Mouse (Mus musculus) heart, adult 9 months (tissue): ENCODE measurements around the gene Garnl3.
"Not testable (repeated sequence)": the region's sequence is repeated elsewhere in the genome, so short reads cannot be mapped to it uniquely, and the experiment has no call there.

Experiments
- DNase-seq, 2 experiments: peaks; one replicate each; pipeline ENCODE4 v3.0.0; 2022; ENCODE audit warnings: low spot score in 2 of 2

Gene Garnl3

GRCm38 (mm10) chr2:33025040-33025439 lies 106.4 kb downstream of the Garnl3 start:
- DNase-seq, result peak; percentile 18 to 47

DNA sequence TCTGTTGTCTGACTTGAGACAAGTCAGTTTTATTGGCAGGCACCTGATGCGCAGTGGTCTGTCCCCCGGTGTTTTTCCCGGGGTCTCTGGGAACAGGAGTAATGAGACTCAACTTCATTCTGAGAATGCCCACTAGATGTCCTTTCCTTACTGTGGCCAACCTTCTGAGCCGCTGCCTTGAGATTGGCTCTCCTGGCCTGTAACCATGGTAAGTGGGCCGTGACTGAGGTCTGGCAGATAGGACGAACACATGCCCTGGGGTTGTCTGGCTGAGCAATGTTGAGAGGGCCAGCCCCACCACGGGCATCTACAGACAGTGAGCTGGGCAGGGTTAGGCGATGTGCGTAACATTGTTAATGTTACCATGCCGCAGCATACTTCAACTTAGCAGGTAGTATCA lies 106.9 kb downstream of the Garnl3 start:
- DNase-seq, result peak; percentile 21 to 27

DNA sequence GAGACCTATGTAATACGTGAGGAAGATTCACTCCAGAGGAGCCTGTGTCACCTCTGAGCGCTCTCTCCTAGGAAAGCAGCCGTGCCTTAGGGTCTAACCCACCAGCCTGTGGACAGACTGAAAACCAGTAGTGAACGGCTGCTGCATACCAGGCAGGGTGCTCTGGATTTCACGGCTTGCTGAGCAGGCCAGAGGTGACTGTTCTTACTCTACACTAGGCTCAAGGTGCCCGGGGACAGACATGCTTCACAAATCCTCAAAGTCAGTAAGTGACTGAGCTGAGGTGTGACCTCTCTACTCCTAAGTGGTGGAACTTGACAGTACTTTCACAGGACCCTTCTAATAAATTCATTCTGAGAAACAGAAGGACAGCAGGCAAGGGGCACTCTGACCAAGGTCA lies 108.6 kb downstream of the Garnl3 start:
- DNase-seq, result no peak

DNA sequence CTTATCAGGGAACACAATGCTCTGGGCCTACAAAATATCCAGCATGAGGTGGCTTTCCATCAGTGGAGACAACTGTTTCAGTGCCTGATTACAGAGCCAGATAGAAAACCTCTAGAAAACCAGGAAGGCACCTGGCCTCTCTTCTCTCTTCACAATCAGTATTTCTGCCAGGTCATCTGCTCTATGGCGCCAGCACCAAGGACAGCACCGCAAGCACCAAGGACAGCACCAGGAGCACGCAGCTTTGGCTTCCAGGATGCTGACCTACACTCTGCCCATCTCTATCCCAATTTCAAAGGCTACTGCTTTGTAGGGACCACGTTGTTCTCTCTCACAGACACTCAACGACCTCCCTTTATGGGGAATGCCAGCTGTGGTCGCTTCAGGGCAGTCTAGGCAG lies 113.4 kb downstream of the Garnl3 start:
- peak in 1 of 2 experiments; percentile 41 for DNase-seq

DNA sequence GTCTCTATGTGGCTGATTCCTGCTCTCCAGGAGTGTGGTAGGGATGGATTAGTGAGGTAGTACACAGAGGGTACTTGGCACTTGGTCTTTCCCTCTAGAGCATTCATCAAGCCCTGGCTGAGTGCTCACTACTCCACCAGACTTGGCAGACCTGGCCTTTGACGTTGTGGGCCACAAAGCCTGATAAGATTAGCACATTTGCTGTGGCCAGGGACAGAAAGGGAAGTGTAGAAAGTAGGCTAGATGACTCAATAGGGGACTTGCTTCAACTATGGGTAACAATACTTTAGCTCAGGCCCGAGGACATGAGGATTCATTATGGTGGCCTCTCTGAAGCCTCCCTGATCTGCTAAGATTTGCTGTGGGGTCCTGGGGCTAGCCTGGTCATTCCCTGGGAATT lies 114.3 kb downstream of the Garnl3 start:
- no peak for DNase-seq

DNA sequence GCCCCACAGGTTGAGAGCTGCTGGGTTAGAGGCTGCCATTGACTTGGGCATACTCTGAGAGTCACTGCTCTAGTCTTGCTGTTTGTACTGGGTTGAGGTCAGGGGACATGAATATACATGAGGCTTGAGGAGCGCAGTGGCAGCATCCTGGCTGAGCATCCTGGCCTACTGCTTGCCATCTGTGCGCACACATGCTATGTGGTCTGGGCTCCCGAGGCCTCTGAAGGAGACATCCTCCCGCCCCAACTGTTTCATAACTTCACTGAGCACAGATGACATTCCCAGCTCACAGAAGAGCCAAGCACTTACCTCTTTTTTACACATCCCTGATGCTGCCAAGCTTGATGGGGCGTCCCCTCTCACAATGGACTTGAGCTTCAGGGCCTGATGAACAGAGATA lies 116.6 kb downstream of the Garnl3 start:
- no peak for DNase-seq

DNA sequence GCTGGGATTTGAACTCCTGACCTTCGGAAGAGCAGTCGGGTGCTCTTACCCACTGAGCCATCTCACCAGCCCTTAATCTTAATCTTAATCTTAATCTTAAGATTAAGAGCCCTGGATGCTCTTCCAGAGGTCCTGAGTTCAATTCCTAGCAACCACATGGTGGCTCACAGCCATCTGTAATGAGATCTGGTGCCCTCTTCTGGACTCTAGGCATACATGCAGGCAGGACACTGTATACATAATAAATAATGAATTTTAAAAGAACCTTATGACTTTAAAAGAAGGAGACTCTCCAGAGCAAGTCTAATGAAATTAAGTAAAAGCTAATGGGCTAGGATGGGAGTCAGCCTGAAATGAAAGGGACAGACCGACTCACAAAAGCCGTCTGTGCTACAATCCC lies 122.4 kb downstream of the Garnl3 start:
- not testable (repeated sequence) for DNase-seq

- no peak for DNase-seq
Observed at GRCm38 (mm10) chr2:33005041-33005440, 126.4 kb downstream of the Garnl3 start.

DNA sequence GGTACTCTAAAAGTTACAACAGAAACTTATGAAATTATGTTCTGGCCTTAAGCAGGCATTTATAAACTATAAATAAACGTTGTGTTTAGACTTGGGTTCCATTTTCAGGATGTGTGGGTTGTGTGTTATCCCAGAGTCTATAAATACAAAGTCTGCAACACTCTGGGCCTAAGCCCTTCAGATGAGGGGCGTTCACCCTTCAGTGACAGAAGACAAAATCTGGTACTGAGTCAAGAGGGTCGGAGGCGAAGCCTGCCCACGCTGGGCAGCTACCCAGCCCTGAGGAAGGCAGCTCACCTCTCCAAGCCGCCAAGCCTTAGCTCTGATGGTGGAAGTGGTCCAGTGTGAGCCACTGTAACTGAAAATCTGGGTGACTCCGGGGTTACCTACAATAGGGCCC lies 129.3 kb downstream of the Garnl3 start:
- DNase-seq, result no peak

DNA sequence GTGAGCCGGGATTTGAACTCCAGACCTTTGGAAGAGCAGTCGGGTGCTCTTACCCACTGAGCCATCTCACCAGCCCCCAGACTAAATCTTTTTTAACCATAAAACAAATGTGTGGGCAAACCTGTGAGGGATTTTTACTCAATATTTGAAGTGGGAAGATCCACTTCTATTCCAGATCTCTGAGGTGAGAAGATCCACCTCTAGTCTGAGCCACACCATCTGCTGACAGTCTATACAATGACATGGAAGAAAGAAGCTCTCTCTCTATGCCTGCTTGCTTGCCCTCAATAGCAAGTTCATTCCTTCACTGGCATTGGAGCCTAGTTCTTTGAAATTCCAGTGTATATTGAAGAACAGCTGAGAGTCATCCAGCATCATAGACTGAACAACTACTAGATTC lies 131.7 kb downstream of the Garnl3 start:
- DNase-seq, result no peak

DNA sequence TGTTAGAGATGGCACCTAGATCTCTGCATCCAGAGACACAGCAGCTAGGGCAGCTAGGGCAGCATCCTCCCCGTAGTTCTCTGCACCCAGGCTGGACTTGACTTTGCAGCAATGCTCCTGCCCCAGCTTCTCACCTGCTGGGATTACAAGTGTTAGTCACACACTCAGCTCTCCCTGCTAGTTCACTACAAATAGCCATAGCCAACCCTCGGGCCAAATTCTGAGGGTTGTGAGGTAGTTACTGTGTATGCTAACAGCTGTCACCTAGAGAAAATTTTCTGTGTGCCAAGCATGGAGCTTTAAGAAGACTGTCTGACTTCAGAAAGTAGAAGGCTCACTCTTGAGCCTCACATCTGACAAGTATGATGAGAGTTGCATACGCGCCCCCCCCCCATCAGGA lies 133.7 kb downstream of the Garnl3 start:
- DNase-seq, result no peak

GRCm38 (mm10) chr2:32997081-32997480 lies 134.4 kb downstream of the Garnl3 start:
- no peak for DNase-seq

GRCm38 (mm10) chr2:32992130-32992529 lies 139.3 kb downstream of the Garnl3 start:
- no peak for DNase-seq

DNA sequence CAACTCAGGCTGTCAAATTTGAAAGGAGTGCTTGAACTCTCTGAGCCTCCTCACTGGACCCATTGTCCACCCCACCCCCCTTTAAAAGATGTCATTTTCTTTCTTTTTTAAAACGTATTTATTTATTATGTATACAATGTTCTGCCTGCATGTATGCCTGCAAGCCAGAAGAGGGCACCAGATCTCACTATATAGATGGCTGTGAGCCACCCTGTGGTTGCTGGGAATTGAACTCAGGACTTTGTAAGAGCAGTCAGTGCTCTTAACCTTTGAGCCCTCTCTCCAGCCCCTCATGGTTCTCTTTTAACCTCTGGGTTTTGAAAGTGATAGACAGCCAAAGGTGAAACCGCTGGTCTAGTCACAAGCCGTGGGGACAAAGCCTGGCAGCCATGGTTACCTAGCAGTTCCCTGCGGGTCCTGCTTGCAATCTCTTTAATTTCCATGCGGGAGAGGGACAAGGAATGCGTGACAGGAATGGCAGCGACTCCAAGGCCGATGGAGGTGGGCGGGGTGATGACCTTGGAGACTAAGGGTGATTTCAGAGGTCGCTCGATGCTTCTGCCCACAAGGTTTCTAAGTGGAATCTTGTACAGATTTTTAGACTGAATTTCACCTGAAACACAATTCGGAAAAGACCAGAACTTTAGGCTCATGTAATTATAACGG lies 141.2 kb downstream of the Garnl3 start:
- DNase-seq, result no peak

- DNase-seq, result no peak
Observed at GRCm38 (mm10) chr2:32989376-32989775, 142.1 kb downstream of the Garnl3 start.

DNA sequence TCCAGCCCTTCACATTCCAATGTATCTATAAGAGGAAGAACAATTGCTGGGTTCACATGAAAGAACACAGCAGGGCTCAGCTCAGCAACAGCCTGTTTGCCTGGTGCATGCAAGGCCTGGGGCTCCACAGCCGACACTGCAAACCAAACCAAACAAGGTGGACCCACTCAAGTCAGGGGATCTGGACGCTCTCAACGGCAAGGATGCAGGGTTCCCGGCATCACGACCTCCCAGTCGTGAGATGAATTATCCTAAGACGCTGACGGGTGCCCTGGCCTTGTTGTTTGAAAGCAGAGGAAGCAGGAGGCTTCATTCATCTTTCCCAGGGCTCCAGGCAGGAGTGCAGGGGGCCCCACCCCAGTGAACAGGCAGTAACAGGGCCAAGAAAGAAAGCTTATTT lies 145.6 kb downstream of the Garnl3 start:
- no peak for DNase-seq

GRCm38 (mm10) chr2:32983617-32984016 lies 147.8 kb downstream of the Garnl3 start:
- DNase-seq, result no peak

- no peak for DNase-seq
Observed at GRCm38 (mm10) chr2:32982700-32983099, 148.8 kb downstream of the Garnl3 start.

DNA sequence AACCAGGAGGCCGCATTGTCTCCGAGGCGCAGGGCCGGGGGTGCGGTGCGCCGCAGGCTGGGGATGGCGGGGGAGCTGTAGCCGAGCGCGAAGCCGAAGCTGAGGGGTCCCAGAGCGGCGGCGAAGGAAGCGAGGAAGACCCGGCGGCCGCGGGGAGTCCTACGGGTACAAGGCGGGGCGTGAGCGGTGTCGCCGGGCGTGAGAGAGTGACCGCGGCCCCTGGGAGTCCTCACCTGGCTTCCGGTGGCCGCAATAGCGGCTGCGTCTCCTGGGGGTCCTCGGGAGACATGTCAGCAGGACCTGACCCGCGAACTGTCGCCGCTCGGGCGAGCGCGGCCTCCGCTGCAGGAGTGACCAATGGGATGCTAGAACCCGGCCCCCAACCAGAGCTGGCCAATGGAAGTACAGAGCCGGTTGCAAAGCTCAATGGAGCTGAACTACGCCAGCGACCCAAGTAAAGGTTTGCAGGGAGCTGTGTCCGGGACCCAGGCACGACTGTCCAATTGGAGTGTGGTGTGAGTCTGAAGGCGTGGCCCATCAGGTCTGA lies 149.7 kb downstream of the Garnl3 start, which contains the start of gene Slc2a8:
TSS of gene Slc2a8 (minus strand) at position 359 of the 547 bp plus-strand sequence.
- peak; percentile 93 to 98 for DNase-seq

DNA sequence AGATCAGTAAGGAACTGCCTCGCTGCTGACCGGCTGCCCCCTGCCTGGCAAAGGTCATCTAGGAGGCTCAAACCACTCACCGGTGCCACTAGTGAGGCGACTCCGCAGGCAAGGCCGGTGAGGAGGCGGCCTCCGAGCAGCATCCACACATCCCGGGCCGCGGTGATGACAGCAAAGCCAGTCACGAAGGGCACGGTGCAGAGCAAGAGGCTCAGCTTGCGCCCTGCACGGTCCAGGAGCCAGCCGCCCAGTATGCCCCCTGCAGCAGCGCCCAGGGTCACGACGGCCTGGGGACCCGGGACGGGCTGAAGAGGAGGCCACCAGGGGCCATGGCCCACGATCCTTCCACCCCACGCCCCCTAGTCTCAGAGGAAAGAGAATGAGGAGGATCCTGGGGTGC lies 150.2 kb downstream of the Garnl3 start:
- DNase-seq, result no peak

DNA sequence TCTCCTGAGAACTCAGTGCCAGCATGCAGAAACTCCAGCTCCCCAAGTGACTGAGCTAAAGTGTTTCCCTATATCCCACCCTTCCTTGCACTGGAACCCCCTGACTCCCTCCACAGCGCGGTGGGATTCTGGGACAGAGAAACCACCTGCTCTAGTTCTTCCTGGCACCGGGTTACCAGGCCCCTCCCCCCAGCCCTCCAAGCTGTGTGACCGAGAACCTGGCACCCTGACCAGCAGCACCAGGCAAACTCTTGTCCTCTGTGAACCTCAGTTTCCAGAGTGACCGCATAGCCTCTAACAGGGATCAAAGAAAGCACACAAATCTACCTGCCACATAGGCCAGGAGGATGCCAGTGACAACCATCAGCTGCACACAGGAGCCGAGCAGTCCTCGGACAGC lies 151.8 kb downstream of the Garnl3 start:
- DNase-seq, result no peak

GRCm38 (mm10) chr2:32978675-32979074 lies 152.8 kb downstream of the Garnl3 start:
- DNase-seq, result no peak

DNA sequence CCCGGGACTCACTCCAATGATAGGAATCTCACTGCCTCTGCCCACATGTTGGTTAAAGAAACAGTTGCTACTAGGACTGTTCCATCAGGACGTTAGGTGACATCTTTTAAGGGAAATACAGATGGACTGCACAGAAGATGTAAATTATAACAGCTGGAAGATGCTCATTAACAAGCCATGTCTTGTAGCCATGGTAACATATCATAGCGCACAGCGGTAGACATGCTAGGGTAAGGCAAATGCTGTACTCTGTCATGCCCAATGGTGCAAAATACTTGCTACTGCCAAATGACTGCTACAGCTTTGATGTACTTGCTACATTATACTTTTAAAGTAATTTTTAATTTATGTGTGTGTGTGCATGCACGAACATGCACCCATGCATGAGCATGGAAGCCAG lies 154.3 kb downstream of the Garnl3 start:
- DNase-seq, result no peak

DNA sequence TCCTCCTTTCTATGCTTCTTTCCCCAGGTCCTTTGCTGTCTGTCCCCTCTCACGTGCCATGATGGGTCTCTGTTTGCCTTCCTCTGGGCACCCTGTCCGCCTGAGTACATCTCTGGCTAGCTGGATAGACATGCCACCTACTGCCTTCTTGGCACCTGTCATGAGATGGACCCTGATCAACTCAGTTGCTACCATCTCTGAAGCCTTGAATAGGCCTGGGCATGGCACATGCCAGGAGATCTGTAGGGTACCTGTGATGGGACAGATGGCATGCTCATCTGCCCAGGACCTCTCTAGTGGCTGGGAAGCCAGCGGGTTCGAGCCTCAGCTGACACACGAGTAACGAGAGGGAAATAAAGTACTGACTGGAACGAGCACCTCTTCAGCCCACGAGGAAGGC lies 157.2 kb downstream of the Garnl3 start:
- DNase-seq, result no peak
